Comparison of ENCODE assay signal across 9 mouse cellular contexts in genomic region chr3:93519856-93520329, GRCm38 (mm10). TPM values are rescaled to one million over a fixed set of nuclear protein-coding genes. Genes with fewer than 3 reads are reported as not detected.
A peak's percentile ranks its signal among the peaks of the same experiment; 100 is the strongest.
DNase-seq lines count a peak whose midpoint lies in the region; ATAC-seq and TF ChIP-seq lines count a peak whose summit lies in the region.
"Had no signal": no experiment of that assay in that cellular context is flagged by ENCODE, and none has a peak within 500 bp of the region (broad histone marks: within the 10 kb centered on the region; RNA-seq: fewer than 3 reads in every experiment).

No protein-coding gene starts in this region.

- ATAC-seq in hindbrain, embryonic 11.5 days (ENCODE audit: low FRiP score): peak; percentile 48; the same call in 1 of the 2 replicates
- no peak for ATAC-seq in liver, postnatal 0 days

- peaks cover 10% of the 10 kb centered on the region for H3K36me3 ChIP-seq in E14TG2a.4 (ENCODE audit: insufficient read depth, low read length)
- H3K36me3 ChIP-seq in hindbrain, embryonic 11.5 days (ENCODE audit: control insufficient read depth, insufficient read depth, low read length): no peaks in the 10 kb centered on the region
- no peaks in the 10 kb centered on the region; the same call in 1 of the 2 replicates for H3K36me3 ChIP-seq in liver, postnatal 0 days (replicated peaks; ENCODE audit: insufficient read depth, low read length)

- H3K9me3 ChIP-seq in E14TG2a.4 (ENCODE audit: low read length): no peaks in the 10 kb centered on the region
- no peaks in the 10 kb centered on the region for H3K9me3 ChIP-seq in hindbrain, embryonic 11.5 days (ENCODE audit: control insufficient read depth, low read length)
- H3K9me3 ChIP-seq in liver, postnatal 0 days (ENCODE audit: low read length): no peaks in the 10 kb centered on the region

- DNase-seq in gastrocnemius, adult 2 months: no peak
- DNase-seq in gastrocnemius, adult 18-20 months (ENCODE audit: low spot score): no peak
- no peak for DNase-seq in hindbrain, embryonic 11.5 days (ENCODE audit: low spot score)
- DNase-seq in liver, postnatal 0 days: no peak
- DNase-seq in spleen, adult 18-20 months: no peak
- no peak for DNase-seq in urinary bladder, postnatal 10 days (ENCODE audit: low spot score)
- no peak for DNase-seq in cerebellum, postnatal 14 days

- H3K27me3 ChIP-seq in E14TG2a.4 (ENCODE audit: insufficient read depth, low read length): no peaks in the 10 kb centered on the region
- no peaks in the 10 kb centered on the region for H3K27me3 ChIP-seq in hindbrain, embryonic 11.5 days (ENCODE audit: control insufficient read depth, insufficient read depth, low read length)
- H3K27me3 ChIP-seq in liver, postnatal 0 days (ENCODE audit: insufficient read depth, low read length): no peaks in the 10 kb centered on the region

- H3K4me2 ChIP-seq in hindbrain, embryonic 11.5 days (replicated peaks; ENCODE audit: low read depth, low read length): peak overlapping the region; percentile 52
- peak overlapping the region; percentile 70 for H3K4me2 ChIP-seq in liver, postnatal 0 days (ENCODE audit: low read depth, low read length)

- no peak for TF ChIP-seq CTCF in gastrocnemius, adult 2 months (IDR thresholded peaks at IDR 0.05)
- no peak for TF ChIP-seq CTCF in E14TG2a.4 (conservative IDR thresholded peaks at IDR 0.05; ENCODE audit: low read length)
- no peak for TF ChIP-seq CTCF in liver, postnatal 0 days (IDR thresholded peaks at IDR 0.05; ENCODE audit: low read depth)

- intact Hi-C loops in gastrocnemius, adult 2 months (cut with DNase I): no loop called here

- H3K4me1 ChIP-seq in E14TG2a.4 (replicated peaks; ENCODE audit: low read depth, low read length): peaks cover 24% of the 10 kb centered on the region
- H3K4me1 ChIP-seq in hindbrain, embryonic 11.5 days (replicated peaks; ENCODE audit: control insufficient read depth, insufficient read depth, low read length): no peaks in the 10 kb centered on the region
- H3K4me1 ChIP-seq in liver, postnatal 0 days (ENCODE audit: insufficient read depth): peaks cover 4% of the 10 kb centered on the region; the same call in 1 of the 2 replicates

- peak overlapping the region; percentile 90 for H3K27ac ChIP-seq in gastrocnemius, adult 2 months
- H3K27ac ChIP-seq in hindbrain, embryonic 11.5 days (ENCODE audit: low read depth, low read length): no peak overlapping the region
- peak overlapping the region; percentile 84 for H3K27ac ChIP-seq in liver, postnatal 0 days (ENCODE audit: low read depth)

- H3K9ac ChIP-seq in hindbrain, embryonic 11.5 days (ENCODE audit: low read depth, low read length): no peak overlapping the region
- H3K9ac ChIP-seq in liver, postnatal 0 days (replicated peaks): no peak overlapping the region

- no peak for TF ChIP-seq EP300 in liver, postnatal 0 days (IDR thresholded peaks at IDR 0.05; ENCODE audit: low read depth)

- WGBS in hindbrain, embryonic 11.5 days: 59% methylated on average over 5 of the region's 5 CpGs
- 50% methylated on average over 5 of the region's 5 CpGs for WGBS in liver, postnatal 0 days (ENCODE audit: insufficient replicate concordance)

- peak overlapping the region; percentile 87 for H3K4me3 ChIP-seq in gastrocnemius, adult 2 months
- peak overlapping the region; percentile 78; the same call in 1 of the 2 replicates for H3K4me3 ChIP-seq in E14TG2a.4 (replicated peaks; ENCODE audit: low read length)
- no peak overlapping the region for H3K4me3 ChIP-seq in hindbrain, embryonic 11.5 days (ENCODE audit: low read depth, low read length)
- H3K4me3 ChIP-seq in liver, postnatal 0 days (ENCODE audit: low read depth, low read length): peak overlapping the region; percentile 57

RNA-seq across cellular contexts. Expression of gene S100a11, which starts 0.4 kb away (rescaled TPM):
- total RNA-seq in gastrocnemius, adult 2 months (2021): 10 to 100 TPM; 27.0 to 48.3 TPM
- 10 to 100 TPM; 27.1 to 50.4 TPM for total RNA-seq in gastrocnemius, adult 18-20 months (2021)
- 402 and 542 TPM in 2 replicates for polyA plus RNA-seq in hindbrain, embryonic 11.5 days (2014; fragmentation: Nextera tagmentation; extraction: Ambion mirVana)
- 330 and 336 TPM in 2 replicates for polyA plus RNA-seq in liver, postnatal 0 days (2015; fragmentation: Nextera tagmentation; extraction: Ambion mirVana)

RNA-seq across cellular contexts. Expression of gene S100a10, which starts 35.0 kb away (rescaled TPM):
- 10 to 100 TPM; 29.0 to 61.7 TPM for total RNA-seq in gastrocnemius, adult 2 months (2021)
- 10 to 100 TPM; 42.2 to 48.1 TPM for total RNA-seq in gastrocnemius, adult 18-20 months (2021)
- 194 and 197 TPM in 2 replicates for polyA plus RNA-seq in hindbrain, embryonic 11.5 days (2014; fragmentation: Nextera tagmentation; extraction: Ambion mirVana)
- polyA plus RNA-seq in liver, postnatal 0 days (2015; fragmentation: Nextera tagmentation; extraction: Ambion mirVana): 75.4 and 82.0 TPM in 2 replicates

RNA-seq across cellular contexts. Expression of gene Tchhl1, which starts 51.3 kb away (rescaled TPM):
- total RNA-seq in gastrocnemius, adult 2 months (2021): not detected
- total RNA-seq in gastrocnemius, adult 18-20 months (2021): not detected
- not detected in 2 replicates for polyA plus RNA-seq in hindbrain, embryonic 11.5 days (2014; fragmentation: Nextera tagmentation; extraction: Ambion mirVana)
- polyA plus RNA-seq in liver, postnatal 0 days (2015; fragmentation: Nextera tagmentation; extraction: Ambion mirVana): not detected in 2 replicates
- polyA plus RNA-seq: spleen, adult 2 months had no signal
